Mouse (Mus musculus): ENCODE measurements at regions not wholly inside any gene's neighbourhood (a gene's known extent, or its start where the extent isn't known, plus 50 kb on each side); places are given as distances from the start of the nearest gene placed in this dataset.

DNA sequence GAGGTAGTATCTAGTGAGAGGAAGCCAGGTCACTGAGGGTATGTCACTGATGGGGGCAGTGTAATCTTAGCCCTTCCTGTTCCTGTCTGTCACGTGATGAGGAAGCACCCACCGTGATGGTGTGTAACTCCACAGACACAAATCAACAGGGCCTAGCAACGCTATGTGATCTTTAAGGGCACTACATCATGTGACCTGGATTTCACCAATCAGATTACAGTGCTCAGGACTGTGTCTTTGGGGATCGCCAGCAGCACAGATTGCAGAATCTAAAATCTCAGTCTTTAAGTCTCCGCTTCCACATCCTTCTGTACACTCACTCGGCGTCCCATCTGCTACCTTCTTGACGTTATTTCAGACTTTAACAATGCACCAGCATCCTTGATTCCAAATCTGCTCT, 202.8 kb downstream of the Ifng start:
- no peak overlapping the region for H3K9ac ChIP-seq (ENCODE audit: insufficient read depth, low read depth, low read length, poor library complexity, severe bottlenecking)
- no peaks in the 10 kb centered on the region for H3K36me3 ChIP-seq (ENCODE audit: control insufficient read depth, insufficient read depth, low read length, poor library complexity, severe bottlenecking)
- no peak overlapping the region for H3K27ac ChIP-seq (ENCODE audit: insufficient read depth, low read depth, low read length, poor library complexity, severe bottlenecking)
- in situ Hi-C loops (cut with MboI; ENCODE audit: low sequenced_read_pairs in 2 of 2, unreplicated experiment in 2 of 2): no loop called here
- no peaks in the 10 kb centered on the region for H3K9me3 ChIP-seq (ENCODE audit: control insufficient read depth, insufficient read depth, low read depth, low read length)
- TF ChIP-seq HCFC1 (IDR thresholded peaks at IDR 0.05; ENCODE audit: borderline replicate concordance, insufficient read depth, low read length) (no peak), CHD2 (IDR thresholded peaks at IDR 0.05; ENCODE audit: low read depth, low read length) (no peak), ZNF384 (IDR thresholded peaks at IDR 0.05; ENCODE audit: low read depth, low read length) (no peak), ZC3H11A (IDR thresholded peaks at IDR 0.05; ENCODE audit: borderline replicate concordance, low read depth, low read length) (no peak), MAFK (IDR thresholded peaks at IDR 0.05; ENCODE audit: insufficient read depth, low read depth, low read length) (no peak)
- H3K4me3 ChIP-seq (ENCODE audit: insufficient read depth in 1 of 2, low read depth in 1 of 2, low read length in 2 of 2, poor library complexity in 1 of 2, severe bottlenecking in 1 of 2): no peak overlapping the region
- no peaks in the 10 kb centered on the region for H3K4me1 ChIP-seq (ENCODE audit: control insufficient read depth in 2 of 2, insufficient read depth in 2 of 2, low read length in 2 of 2, poor library complexity in 1 of 2)
- DNase-seq (ENCODE audit: low read depth, low spot score): no peak

DNA sequence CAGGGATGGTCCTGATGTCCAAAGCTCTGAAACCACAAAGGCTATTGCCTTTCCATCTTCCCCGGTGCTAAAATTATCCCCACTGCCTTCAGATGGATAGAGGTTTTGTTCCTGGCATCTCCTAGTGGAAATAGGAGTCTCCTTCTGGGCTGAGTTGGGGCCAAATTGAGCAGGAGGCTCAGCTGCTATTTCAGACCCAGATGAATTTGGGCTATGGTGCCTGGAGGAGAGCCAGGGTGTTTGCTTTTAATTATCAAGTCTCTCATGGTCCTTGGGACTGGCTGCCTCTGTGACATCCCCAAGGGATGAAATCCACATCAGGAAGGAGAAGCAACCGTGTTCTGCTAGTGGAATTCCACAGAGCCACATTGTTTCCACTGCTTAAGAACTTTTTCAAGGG, 207.3 kb downstream of the Ifng start:
- TF ChIP-seq ZC3H11A (IDR thresholded peaks at IDR 0.05; ENCODE audit: borderline replicate concordance, low read depth, low read length): no peak
- no peak for TF ChIP-seq CHD2 (IDR thresholded peaks at IDR 0.05; ENCODE audit: low read depth, low read length)
- TF ChIP-seq MAFK (IDR thresholded peaks at IDR 0.05; ENCODE audit: insufficient read depth, low read depth, low read length): no peak
- no peak for TF ChIP-seq ZNF384 (IDR thresholded peaks at IDR 0.05; ENCODE audit: low read depth, low read length)
- TF ChIP-seq HCFC1 (IDR thresholded peaks at IDR 0.05; ENCODE audit: borderline replicate concordance, insufficient read depth, low read length): no peak
- Histone ChIP-seq H3K9ac (ENCODE audit: insufficient read depth, low read depth, low read length, poor library complexity, severe bottlenecking) (no peak overlapping the region), H3K4me3 (ENCODE audit: insufficient read depth in 1 of 2, low read depth in 1 of 2, low read length in 2 of 2, poor library complexity in 1 of 2, severe bottlenecking in 1 of 2) (no peak overlapping the region)

DNA sequence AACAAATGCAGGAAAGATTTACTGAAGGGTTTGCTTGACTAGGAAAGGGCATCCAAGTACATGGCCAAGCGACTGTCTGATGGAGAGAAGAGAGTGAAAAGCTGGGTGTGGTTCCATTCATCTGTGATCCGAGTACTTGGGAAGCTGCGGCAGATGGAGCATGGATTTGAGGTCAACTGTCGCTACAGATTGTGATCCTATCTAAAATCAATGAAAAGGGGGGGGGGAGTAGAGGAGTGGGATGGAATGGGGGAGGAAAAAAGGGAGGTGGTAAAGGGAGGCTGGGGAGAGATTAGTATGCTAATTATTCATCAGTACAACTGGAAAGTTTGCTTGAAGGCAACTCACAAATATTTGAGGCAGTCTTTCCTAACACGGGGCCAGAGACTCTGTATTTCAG, 213.4 kb downstream of the Dyrk2 start:
- in situ Hi-C loops (cut with MboI; ENCODE audit: low sequenced_read_pairs in 2 of 2, unreplicated experiment in 2 of 2): no loop called here

More for the DNA sequence above, 207.3 kb downstream of the Ifng start:
- Histone ChIP-seq H3K9me3 (ENCODE audit: control insufficient read depth, insufficient read depth, low read depth, low read length) (no peaks in the 10 kb centered on the region), H3K4me1 (ENCODE audit: control insufficient read depth in 2 of 2, insufficient read depth in 2 of 2, low read length in 2 of 2, poor library complexity in 1 of 2) (no peaks in the 10 kb centered on the region), H3K27ac (ENCODE audit: insufficient read depth, low read depth, low read length, poor library complexity, severe bottlenecking) (no peak overlapping the region), H3K36me3 (ENCODE audit: control insufficient read depth, insufficient read depth, low read length, poor library complexity, severe bottlenecking) (no peaks in the 10 kb centered on the region)
- in situ Hi-C loops (cut with MboI; ENCODE audit: low sequenced_read_pairs in 2 of 2, unreplicated experiment in 2 of 2): no loop called here
- DNase-seq (ENCODE audit: low read depth, low spot score): no peak

DNA sequence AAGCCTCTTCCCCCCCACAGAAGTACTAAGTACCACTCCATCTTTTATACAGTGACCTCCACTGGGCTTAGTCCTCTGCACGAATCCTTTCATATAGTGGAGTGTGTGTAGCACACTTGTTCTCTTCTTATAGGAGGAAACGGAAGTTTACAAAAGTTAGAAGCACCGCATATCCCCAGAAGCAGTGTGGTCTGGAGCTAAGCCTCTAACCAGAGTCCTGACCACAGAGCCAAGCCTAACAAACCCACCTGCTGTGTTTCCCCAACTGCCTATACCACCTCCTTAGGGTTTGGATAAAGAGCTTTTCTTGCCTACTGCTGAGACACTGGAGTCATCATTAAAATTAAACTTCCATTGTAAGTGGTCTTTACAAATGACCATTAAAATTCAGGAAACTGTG, 204.0 kb downstream of the Dyrk2 start:
- no peaks in the 10 kb centered on the region for H3K9me3 ChIP-seq (ENCODE audit: control insufficient read depth, insufficient read depth, low read depth, low read length)
- no peak overlapping the region for H3K4me3 ChIP-seq (ENCODE audit: insufficient read depth in 1 of 2, low read depth in 1 of 2, low read length in 2 of 2, poor library complexity in 1 of 2, severe bottlenecking in 1 of 2)
- TF ChIP-seq ZNF384 (IDR thresholded peaks at IDR 0.05; ENCODE audit: low read depth, low read length): no peak
- no peaks in the 10 kb centered on the region for H3K36me3 ChIP-seq (ENCODE audit: control insufficient read depth, insufficient read depth, low read length, poor library complexity, severe bottlenecking)
- DNase-seq (ENCODE audit: low read depth, low spot score): no peak
- H3K27ac ChIP-seq (ENCODE audit: insufficient read depth, low read depth, low read length, poor library complexity, severe bottlenecking): no peak overlapping the region
- no peaks in the 10 kb centered on the region for H3K4me1 ChIP-seq (ENCODE audit: control insufficient read depth in 2 of 2, insufficient read depth in 2 of 2, low read length in 2 of 2, poor library complexity in 1 of 2)
- H3K9ac ChIP-seq (ENCODE audit: insufficient read depth, low read depth, low read length, poor library complexity, severe bottlenecking): no peak overlapping the region
- in situ Hi-C loops (cut with MboI; ENCODE audit: low sequenced_read_pairs in 2 of 2, unreplicated experiment in 2 of 2): no loop called here

More for the DNA sequence above, 213.4 kb downstream of the Dyrk2 start:
- no peak for DNase-seq (ENCODE audit: low read depth, low spot score)
- Histone ChIP-seq H3K4me3 (ENCODE audit: insufficient read depth in 1 of 2, low read depth in 1 of 2, low read length in 2 of 2, poor library complexity in 1 of 2, severe bottlenecking in 1 of 2) (no peak overlapping the region), H3K27ac (ENCODE audit: insufficient read depth, low read depth, low read length, poor library complexity, severe bottlenecking) (no peak overlapping the region), H3K36me3 (ENCODE audit: control insufficient read depth, insufficient read depth, low read length, poor library complexity, severe bottlenecking) (no peaks in the 10 kb centered on the region), H3K9me3 (ENCODE audit: control insufficient read depth, insufficient read depth, low read depth, low read length) (no peaks in the 10 kb centered on the region), H3K4me1 (ENCODE audit: control insufficient read depth in 2 of 2, insufficient read depth in 2 of 2, low read length in 2 of 2, poor library complexity in 1 of 2) (no peaks in the 10 kb centered on the region), H3K9ac (ENCODE audit: insufficient read depth, low read depth, low read length, poor library complexity, severe bottlenecking) (no peak overlapping the region)
- TF ChIP-seq HCFC1 (IDR thresholded peaks at IDR 0.05; ENCODE audit: borderline replicate concordance, insufficient read depth, low read length) (no peak), ZNF384 (IDR thresholded peaks at IDR 0.05; ENCODE audit: low read depth, low read length) (no peak), MAFK (IDR thresholded peaks at IDR 0.05; ENCODE audit: insufficient read depth, low read depth, low read length) (no peak), CHD2 (IDR thresholded peaks at IDR 0.05; ENCODE audit: low read depth, low read length) (no peak), ZC3H11A (IDR thresholded peaks at IDR 0.05; ENCODE audit: borderline replicate concordance, low read depth, low read length) (no peak)

DNA sequence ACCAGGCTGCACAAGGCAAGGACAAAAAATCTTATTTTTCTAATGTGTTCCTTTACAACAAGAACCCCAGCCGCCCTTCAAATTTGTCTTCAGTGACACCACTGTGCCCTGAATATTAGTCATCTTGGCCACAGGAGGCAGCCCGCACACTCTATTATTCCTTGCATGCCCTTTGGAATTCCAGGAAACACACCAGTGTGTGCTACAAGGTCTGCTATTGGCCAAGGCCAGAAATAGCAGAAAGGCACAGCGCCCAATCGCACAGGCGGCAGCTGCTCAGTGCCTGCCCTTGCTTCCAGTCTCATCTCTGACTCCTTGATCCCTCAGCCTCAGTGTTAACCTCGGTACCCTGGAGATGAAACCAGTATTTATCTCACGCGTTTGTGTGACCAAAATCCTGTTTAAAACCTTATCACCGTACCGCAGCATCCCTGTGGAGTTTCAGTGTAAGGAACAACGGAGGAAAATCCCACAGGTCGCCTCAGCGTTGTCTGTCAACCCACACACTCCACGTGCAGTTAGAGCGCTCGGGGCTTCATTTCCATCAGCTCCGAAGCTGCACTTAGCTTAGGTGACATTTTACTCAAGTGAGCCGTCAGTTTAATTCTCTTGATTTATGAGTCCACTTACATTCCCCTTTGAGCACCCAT, 194.1 kb downstream of the Dyrk2 start:
- in situ Hi-C loops (cut with MboI; ENCODE audit: low sequenced_read_pairs in 2 of 2, unreplicated experiment in 2 of 2): no loop called here
- peak overlapping the region in 1 of 2 experiments; percentile 1; a peak in 1 of 4 replicates for H3K4me3 ChIP-seq (ENCODE audit: insufficient read depth in 1 of 2, low read depth in 1 of 2, low read length in 2 of 2, poor library complexity in 1 of 2, severe bottlenecking in 1 of 2)

More for the DNA sequence above, 194.1 kb downstream of the Dyrk2 start:
- H3K9ac ChIP-seq (ENCODE audit: insufficient read depth, low read depth, low read length, poor library complexity, severe bottlenecking): no peak overlapping the region
- H3K36me3 ChIP-seq (ENCODE audit: control insufficient read depth, insufficient read depth, low read length, poor library complexity, severe bottlenecking): no peaks in the 10 kb centered on the region
- no peak overlapping the region for H3K27ac ChIP-seq (ENCODE audit: insufficient read depth, low read depth, low read length, poor library complexity, severe bottlenecking)
- no peak for TF ChIP-seq MAFK (IDR thresholded peaks at IDR 0.05; ENCODE audit: insufficient read depth, low read depth, low read length)
- TF ChIP-seq ZC3H11A (IDR thresholded peaks at IDR 0.05; ENCODE audit: borderline replicate concordance, low read depth, low read length): no peak
- no peak for TF ChIP-seq CHD2 (IDR thresholded peaks at IDR 0.05; ENCODE audit: low read depth, low read length)
- TF ChIP-seq ZNF384 (IDR thresholded peaks at IDR 0.05; ENCODE audit: low read depth, low read length): no peak
- no peak for TF ChIP-seq HCFC1 (IDR thresholded peaks at IDR 0.05; ENCODE audit: borderline replicate concordance, insufficient read depth, low read length)
- peak; percentile 16 for DNase-seq (ENCODE audit: low read depth, low spot score)
- no peaks in the 10 kb centered on the region for H3K9me3 ChIP-seq (ENCODE audit: control insufficient read depth, insufficient read depth, low read depth, low read length)
- peaks cover 0 to 3% of the 10 kb centered on the region in 2 experiments; a peak in 1 of 4 replicates for H3K4me1 ChIP-seq (ENCODE audit: control insufficient read depth in 2 of 2, insufficient read depth in 2 of 2, low read length in 2 of 2, poor library complexity in 1 of 2)

Measured in ES-E14 (cell line).